Mouse (Mus musculus) limb, embryonic 11.5 days (tissue): ENCODE results near the gene Vmn1r132. TPM values are rescaled to one million over a fixed set of nuclear protein-coding genes. Genes with fewer than 3 reads are reported as not detected.
"Not testable (repeated sequence)": the region's sequence is repeated elsewhere in the genome, so short reads cannot be mapped to it uniquely, and the experiment has no call there.

Experiments used
- ATAC-seq: fragments of 200-750 bp; cut with Nextera tagmentation; 2 replicates; pipeline ENCODE4 v1.8.0; 2017; ENCODE audit warnings: low read depth; ENCODE audit not compliant: insufficient number of reproducible peaks, low FRiP score, low TSS enrichment
- DNase-seq: peaks from one replicate; pipeline ENCODE4 v3.0.0-alpha.2; 2015; ENCODE audit warnings: low spot score
- H3K27ac ChIP-seq: fragments of 300-500 bp; sonication (generic); replicated peaks from 2 replicates; pipeline ENCODE4 v1.5.1; 2014; ENCODE audit warnings: low read depth, mild to moderate bottlenecking, low read length
- H3K27me3 ChIP-seq: fragments of 300-500 bp; sonication (generic); 2 replicates; pipeline ENCODE4 v1.6.1; 2014; ENCODE audit warnings: mild to moderate bottlenecking, low read length, mixed read lengths; ENCODE audit not compliant: control insufficient read depth, insufficient read depth
- H3K36me3 ChIP-seq: fragments of 300-500 bp; sonication (generic); 2 replicates; pipeline ENCODE4 v1.6.1; 2014; ENCODE audit warnings: mild to moderate bottlenecking, low read length, moderate library complexity, mixed read lengths; ENCODE audit not compliant: control insufficient read depth, insufficient read depth
- H3K4me1 ChIP-seq: fragments of 300-500 bp; sonication (generic); 2 replicates; pipeline ENCODE4 v1.6.1; 2014; ENCODE audit warnings: low read length, mixed read lengths; ENCODE audit not compliant: control insufficient read depth, insufficient read depth
- H3K4me2 ChIP-seq: fragments of 300-500 bp; sonication (generic); 2 replicates; pipeline ENCODE4 v1.6.1; 2014; ENCODE audit warnings: low read depth, mild to moderate bottlenecking, moderate library complexity; ENCODE audit not compliant: severe bottlenecking
- H3K4me3 ChIP-seq: fragments of 300-500 bp; sonication (generic); 2 replicates; pipeline ENCODE4 v1.5.1; 2014; ENCODE audit warnings: low read depth, low read length
- H3K9ac ChIP-seq: fragments of 300-500 bp; sonication (generic); 2 replicates; pipeline ENCODE4 v1.6.1; 2014; ENCODE audit warnings: mild to moderate bottlenecking, low read length
- H3K9me3 ChIP-seq: fragments of 300-500 bp; sonication (generic); 2 replicates; pipeline ENCODE4 v1.6.1; 2016; ENCODE audit warnings: low read length; ENCODE audit not compliant: control insufficient read depth
- WGBS: fragments of 180-500 bp; shearing (Covaris S2); extraction: QIAGEN DNeasy Blood & Tissue Kit; methylation state at CpG from one replicate; pipeline ENCODE4 v1.1.7; 2014; 5-methylcytosine and 5-hydroxymethylcytosine counted together
- polyA plus RNA-seq: library from polyadenylated mRNA; unstranded; fragments of >200 nt; fragmentation: Nextera tagmentation; extraction: Ambion mirVana; gene quantifications from 2 replicates; pipeline ENCODE4 v1.2.1, GENCODE M21; 2014

The Vmn1r132 gene
- polyA plus RNA-seq: not detected in 2 replicates

DNA sequence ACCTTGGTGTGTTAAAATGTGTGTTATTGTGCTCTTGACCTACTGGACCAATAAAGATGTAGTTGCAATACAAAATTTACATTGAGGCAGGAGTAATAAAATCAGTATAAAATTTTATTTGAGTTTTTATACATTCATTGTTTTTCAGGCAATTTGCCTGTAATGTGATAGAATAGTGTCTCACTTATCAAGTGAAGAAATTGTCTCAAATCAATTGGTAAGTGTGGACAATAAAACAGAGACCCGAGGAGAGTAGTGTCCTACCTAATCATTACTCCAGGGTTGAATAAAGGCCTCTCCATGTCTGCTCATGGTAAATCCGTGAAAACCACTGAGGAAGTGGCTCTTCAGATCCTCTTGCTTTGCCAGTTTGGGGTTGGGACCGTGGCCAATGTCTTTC is at the start of gene Vmn1r132:
Gene Vmn1r132, plus strand, starts transcription at position 301 of the 400 bp plus-strand sequence.
- no CpG with 5 or more reads among the region's 3 CpGs for WGBS
- not testable (repeated sequence) for ATAC-seq, H3K27ac ChIP-seq, H3K36me3 ChIP-seq, H3K4me2 ChIP-seq, H3K27me3 ChIP-seq, DNase-seq, H3K9me3 ChIP-seq, H3K4me1 ChIP-seq, H3K4me3 ChIP-seq, H3K9ac ChIP-seq

Other genes starting within 250 kb of the Vmn1r132 start
- gene Gm6882, start 181.3 kb upstream of the Vmn1r132 start, polyA plus RNA-seq: not detected in 2 replicates
- gene Vmn1r130, start 102.3 kb upstream of the Vmn1r132 start, polyA plus RNA-seq: not detected in 2 replicates
- not detected in 2 replicates for gene Vmn1r131, start 68.0 kb upstream of the Vmn1r132 start, polyA plus RNA-seq
- gene Gm4175, start 147.4 kb downstream of the Vmn1r132 start, polyA plus RNA-seq: not detected in 2 replicates
- not detected in 2 replicates for gene Gm4177, start 182.6 kb downstream of the Vmn1r132 start, polyA plus RNA-seq
- gene Vmn1r135, start 218.3 kb downstream of the Vmn1r132 start, polyA plus RNA-seq: not detected in 2 replicates
- gene Gm5725, start 230.2 kb downstream of the Vmn1r132 start, polyA plus RNA-seq: not detected in 2 replicates